Mouse (Mus musculus) lung, postnatal 0 days (tissue): ENCODE measurements at regions not wholly inside any gene's neighbourhood (a gene's known extent, or its start where the extent isn't known, plus 50 kb on each side); places are given as distances from the start of the nearest gene placed in this dataset.

Experiments used
- CTCF ChIP-seq: IDR thresholded peaks from 2 replicates; pipeline ENCODE4 v1.5.1; 2016; ENCODE audit warnings: antibody characterized with exemption, mild to moderate bottlenecking
- EP300 ChIP-seq: IDR thresholded peaks from 2 replicates; pipeline ENCODE4 v1.6.1; 2016; ENCODE audit warnings: antibody characterized with exemption, mild to moderate bottlenecking, control low read depth

GRCm38 (mm10) chr3:51099966-51100365, 124.3 kb upstream of the Noct start:
- TF ChIP-seq CTCF = 0 out of 2 replicates have a peak, but pooled peaks have one; percentile 4
- no peak for TF ChIP-seq EP300
